Mouse (Mus musculus): ENCODE results near the gene Ets1.

DNA sequence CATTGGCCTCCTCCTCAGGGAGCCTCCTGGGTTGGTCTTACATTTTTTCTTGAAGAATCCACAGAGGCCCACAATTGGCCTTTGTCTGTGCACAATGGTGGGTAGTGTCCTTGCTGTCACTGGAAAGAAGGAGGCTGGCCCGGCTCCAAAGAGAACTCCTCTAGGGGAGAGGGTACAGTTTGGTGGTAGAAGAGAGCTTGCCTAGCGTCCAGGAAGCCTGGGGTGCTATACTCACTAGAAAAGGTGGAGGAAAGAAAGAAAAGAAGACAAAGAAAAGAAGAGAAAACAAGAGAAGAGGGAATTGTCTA, 43.5 kb upstream of the Ets1 start:
- TF ChIP-seq CTCF (IDR thresholded peaks at IDR 0.05; ENCODE audit: low read depth, low read length) (no peak), POLR2AphosphoS5 (IDR thresholded peaks at IDR 0.05; ENCODE audit: insufficient replicate concordance, low read depth, low read length) (no peak), GATA1 (IDR thresholded peaks at IDR 0.05; ENCODE audit: borderline replicate concordance, low read length) (no peak), TAL1 (conservative IDR thresholded peaks at IDR 0.05; ENCODE audit: low read depth, low read length) (no peak)

All from G1E (cell line).